Mouse (Mus musculus) kidney, embryonic 16.5 days (tissue): Measurements from ENCODE around the gene Xylt1. TPM values are rescaled to one million over a fixed set of nuclear protein-coding genes. Genes with fewer than 3 reads are reported as not detected.

Experiments
- ATAC-seq: fragments of 200-750 bp; cut with Nextera tagmentation; 2 replicates; pipeline ENCODE4 v1.8.0; 2017; ENCODE audit warnings: moderate TSS enrichment; ENCODE audit not compliant: low FRiP score, low TSS enrichment
- H3K27ac ChIP-seq: fragments of 300-500 bp; sonication (generic); 2 replicates; pipeline ENCODE4 v1.5.1; 2014; ENCODE audit warnings: low read length
- H3K27me3 ChIP-seq: fragments of 300-500 bp; sonication (generic); 2 replicates; pipeline ENCODE4 v1.6.1; 2014; ENCODE audit warnings: low read length, control low read depth, mixed read lengths; ENCODE audit not compliant: insufficient read depth
- H3K36me3 ChIP-seq: fragments of 300-500 bp; sonication (generic); 2 replicates; pipeline ENCODE4 v1.6.1; 2014; ENCODE audit warnings: low read length, control low read depth, mixed read lengths; ENCODE audit not compliant: insufficient read depth
- H3K4me1 ChIP-seq: fragments of 300-500 bp; sonication (generic); 2 replicates; pipeline ENCODE4 v1.6.1; 2014; ENCODE audit warnings: low read length, control low read depth, mixed read lengths; ENCODE audit not compliant: insufficient read depth
- H3K4me2 ChIP-seq: fragments of 300-500 bp; sonication (generic); replicated peaks from 2 replicates; pipeline ENCODE4 v1.6.1; 2014; ENCODE audit warnings: low read depth, low read length
- H3K4me3 ChIP-seq: fragments of 300-500 bp; sonication (generic); 2 replicates; pipeline ENCODE4 v1.5.1; 2014; ENCODE audit warnings: mild to moderate bottlenecking, low read length
- H3K9ac ChIP-seq: fragments of 300-500 bp; sonication (generic); replicated peaks from 2 replicates; pipeline ENCODE4 v1.6.1; 2014; ENCODE audit warnings: low read length
- H3K9me3 ChIP-seq: fragments of 300-500 bp; sonication (generic); 2 replicates; pipeline ENCODE4 v1.6.1; 2016; ENCODE audit warnings: low read length, control low read depth
- WGBS: fragments of 180-500 bp; shearing (Covaris S2); extraction: QIAGEN DNeasy Blood & Tissue Kit; methylation state at CpG from one replicate; pipeline ENCODE4 v1.1.7; 2014; 5-methylcytosine and 5-hydroxymethylcytosine counted together
- polyA plus RNA-seq: library from polyadenylated mRNA; unstranded; fragments of >200 nt; fragmentation: Nextera tagmentation; extraction: Ambion mirVana; gene quantifications from 2 replicates; pipeline ENCODE4 v1.2.1, GENCODE M21; 2015

The Xylt1 gene
- polyA plus RNA-seq, 1 experiment from 2014 or later = 1.6 TPM

DNA sequence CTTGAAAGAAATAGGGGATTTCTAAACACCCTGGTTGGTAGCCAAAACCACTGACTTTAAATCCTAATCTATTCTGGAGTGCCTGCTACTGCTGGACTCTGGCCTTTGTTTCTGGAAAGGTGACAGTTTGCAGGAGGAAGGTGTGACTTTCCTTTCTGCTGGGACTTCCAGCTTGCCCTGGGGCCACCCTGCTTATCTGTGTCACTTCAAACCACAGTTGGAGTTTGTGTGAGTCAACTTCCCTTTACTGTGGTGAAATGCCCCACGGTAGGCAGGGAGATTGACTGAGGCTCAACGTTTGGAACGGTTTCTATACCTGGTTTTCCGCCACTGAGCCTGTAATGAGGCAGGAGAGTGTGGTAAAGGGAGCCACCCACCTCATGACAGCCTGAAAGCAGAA lies 13.2 kb downstream of the Xylt1 start:
- 0 out of 2 replicates have a peak, but pooled peaks cover 4% of the 10 kb centered on the region for H3K9me3 ChIP-seq
- WGBS = 56% methylated on average over 4 of the region's 4 CpGs
- no peak overlapping the region for H3K4me3 ChIP-seq
- no peak for ATAC-seq
- no peak overlapping the region for H3K9ac ChIP-seq
- H3K36me3 ChIP-seq = no peaks in the 10 kb centered on the region
- H3K4me1 ChIP-seq = no peaks in the 10 kb centered on the region
- no peak overlapping the region for H3K4me2 ChIP-seq
- no peaks in the 10 kb centered on the region for H3K27me3 ChIP-seq
- no peak overlapping the region for H3K27ac ChIP-seq

DNA sequence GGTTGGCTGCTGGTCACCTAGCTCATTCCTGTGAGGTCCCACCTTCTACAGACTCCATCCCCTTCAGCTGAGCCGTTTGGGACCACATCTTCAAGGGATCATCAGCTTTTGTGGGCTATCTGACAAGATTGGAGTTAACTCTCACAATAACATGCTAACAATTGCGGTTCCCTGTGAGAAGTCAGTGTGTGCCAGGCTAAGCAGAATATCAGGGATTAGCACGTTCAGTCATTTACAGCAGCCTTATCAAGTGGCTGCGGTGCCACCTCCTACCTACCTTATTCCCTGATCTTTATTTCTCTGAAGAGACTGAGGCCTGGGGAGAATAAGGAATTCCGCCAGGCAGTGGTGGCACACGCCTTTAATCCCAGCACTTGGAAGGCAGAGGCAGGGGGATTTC lies 13.6 kb downstream of the Xylt1 start:
- H3K9ac ChIP-seq = no peak overlapping the region
- H3K9me3 ChIP-seq = 0 out of 2 replicates have a peak, but pooled peaks cover 4% of the 10 kb centered on the region
- no peak overlapping the region for H3K4me2 ChIP-seq
- no peak overlapping the region for H3K4me3 ChIP-seq
- H3K27me3 ChIP-seq = no peaks in the 10 kb centered on the region
- WGBS = 80% methylated on average over 6 of the region's 6 CpGs
- no peaks in the 10 kb centered on the region for H3K36me3 ChIP-seq
- no peak for ATAC-seq
- no peaks in the 10 kb centered on the region for H3K4me1 ChIP-seq
- H3K27ac ChIP-seq = no peak overlapping the region

DNA sequence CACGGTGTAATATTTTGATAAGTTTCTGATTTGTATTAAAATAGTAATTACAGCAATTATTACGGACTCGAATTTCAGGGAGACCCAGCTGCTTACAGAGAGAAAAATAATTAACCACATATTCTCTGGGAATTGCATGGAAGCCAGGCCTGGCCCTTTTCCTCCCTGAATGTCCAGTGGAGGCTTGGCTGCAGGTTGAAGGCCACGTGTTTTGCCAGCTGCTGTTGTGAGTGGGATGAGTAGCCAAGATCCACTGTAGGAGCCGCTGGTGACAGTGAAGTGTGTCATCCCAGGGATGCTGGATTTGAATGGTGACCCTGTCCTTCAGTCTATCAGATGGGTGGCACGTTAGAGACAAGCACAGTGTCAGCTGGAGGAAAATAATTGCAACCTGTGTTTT lies 14.7 kb downstream of the Xylt1 start:
- no peak overlapping the region for H3K27ac ChIP-seq
- H3K4me3 ChIP-seq = no peak overlapping the region
- 0 out of 2 replicates have a peak, but pooled peaks cover 4% of the 10 kb centered on the region for H3K9me3 ChIP-seq
- no peaks in the 10 kb centered on the region for H3K27me3 ChIP-seq
- no peaks in the 10 kb centered on the region for H3K36me3 ChIP-seq
- 62% methylated on average over 6 of the region's 6 CpGs for WGBS
- H3K4me2 ChIP-seq = no peak overlapping the region
- H3K4me1 ChIP-seq = no peaks in the 10 kb centered on the region
- no peak for ATAC-seq
- H3K9ac ChIP-seq = no peak overlapping the region

DNA sequence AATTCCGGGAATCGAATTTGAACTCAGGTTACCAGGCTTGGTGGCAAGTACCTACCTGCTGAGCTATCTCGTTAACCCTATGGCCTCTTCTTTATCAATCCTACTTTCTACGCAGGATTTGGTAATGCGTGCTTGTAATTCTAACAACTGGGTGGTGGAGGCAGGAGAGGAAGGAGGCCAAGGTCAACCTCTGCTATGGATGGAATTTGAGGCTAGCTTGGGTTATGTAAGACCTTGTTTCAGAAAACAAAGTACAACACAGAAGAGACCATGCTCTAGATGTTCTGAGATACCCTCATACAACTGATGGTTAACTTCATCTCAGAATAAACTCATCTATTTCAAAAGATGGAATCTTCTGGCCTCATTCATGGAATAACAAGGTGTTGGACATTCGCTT lies 17.1 kb downstream of the Xylt1 start:
- Histone ChIP-seq H3K4me3 (no peak overlapping the region), H3K27ac (no peak overlapping the region), H3K27me3 (no peaks in the 10 kb centered on the region), H3K36me3 (no peaks in the 10 kb centered on the region), H3K9ac (no peak overlapping the region), H3K4me1 (0 out of 2 replicates have a peak, but pooled peaks cover 5% of the 10 kb centered on the region), H3K4me2 (no peak overlapping the region), H3K9me3 (0 out of 2 replicates have a peak, but pooled peaks cover 4% of the 10 kb centered on the region)
- no peak for ATAC-seq
- 94% methylated on average over 6 of the region's 6 CpGs for WGBS

- 85% methylated on average over 5 of the region's 5 CpGs for WGBS
- Histone ChIP-seq H3K36me3 (no peaks in the 10 kb centered on the region), H3K4me1 (0 out of 2 replicates have a peak, but pooled peaks cover 5% of the 10 kb centered on the region)
These were observed 19.2 kb downstream of the Xylt1 start for GRCm38 (mm10) chr7:117399971-117400370.

DNA sequence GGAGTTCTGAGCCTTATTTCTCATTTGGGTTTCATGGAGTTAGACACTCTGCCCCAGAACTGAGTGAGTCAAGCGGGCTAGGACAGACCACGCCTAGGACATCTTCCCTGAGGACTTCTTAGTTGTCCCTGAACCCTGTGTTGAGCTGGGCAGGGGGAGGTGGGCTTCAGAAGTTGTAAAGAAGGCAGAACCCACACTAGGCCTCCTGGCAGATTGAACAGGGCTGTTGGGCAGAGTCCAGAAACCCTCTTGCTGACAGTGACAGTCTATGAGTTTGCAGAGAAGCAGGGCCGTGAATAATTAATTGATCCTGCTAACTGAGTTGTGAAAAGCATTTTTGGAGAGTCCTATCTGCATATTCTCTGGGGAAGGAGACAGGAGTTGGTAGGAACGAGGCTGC lies 20.8 kb downstream of the Xylt1 start:
- H3K4me3 ChIP-seq = no peak overlapping the region
- H3K27ac ChIP-seq = no peak overlapping the region
- no peak for ATAC-seq
- no peak overlapping the region for H3K4me2 ChIP-seq
- H3K4me1 ChIP-seq = 0 out of 2 replicates have a peak, but pooled peaks cover 5% of the 10 kb centered on the region
- no peaks in the 10 kb centered on the region for H3K27me3 ChIP-seq
- WGBS = 76% methylated on average over 4 of the region's 4 CpGs
- no peak overlapping the region for H3K9ac ChIP-seq
- H3K36me3 ChIP-seq = no peaks in the 10 kb centered on the region
- 0 out of 2 replicates have a peak, but pooled peaks cover 4% of the 10 kb centered on the region for H3K9me3 ChIP-seq

More at GRCm38 (mm10) chr7:117399971-117400370, 19.2 kb downstream of the Xylt1 start:
- no peak for ATAC-seq
- 0 out of 2 replicates have a peak, but pooled peaks cover 4% of the 10 kb centered on the region for H3K9me3 ChIP-seq
- no peaks in the 10 kb centered on the region for H3K27me3 ChIP-seq
- no peak overlapping the region for H3K9ac ChIP-seq
- no peak overlapping the region for H3K4me3 ChIP-seq
- H3K27ac ChIP-seq = no peak overlapping the region
- H3K4me2 ChIP-seq = no peak overlapping the region

DNA sequence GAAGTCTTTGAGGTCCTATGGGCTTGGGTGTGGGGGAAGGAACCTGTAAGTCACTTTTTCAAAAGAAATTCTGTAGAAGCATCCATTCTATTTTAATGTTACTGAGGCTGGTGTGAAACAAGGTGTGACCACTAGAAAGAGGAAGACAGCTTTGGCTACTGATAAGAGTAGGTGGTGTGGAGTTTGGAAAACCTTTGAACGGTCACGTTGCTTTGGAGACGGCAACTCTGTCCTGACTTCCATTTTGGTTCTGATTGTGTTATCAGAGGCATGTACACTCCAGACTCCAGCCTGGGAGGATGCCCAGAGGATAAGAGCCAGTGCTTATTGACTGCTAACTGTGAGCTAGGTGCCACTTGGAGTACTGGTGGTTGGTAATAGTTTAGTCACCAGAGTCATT lies 25.6 kb downstream of the Xylt1 start:
- Histone ChIP-seq H3K27me3 (no peaks in the 10 kb centered on the region), H3K4me2 (no peak overlapping the region), H3K36me3 (0 out of 2 replicates have a peak, but pooled peaks cover 5% of the 10 kb centered on the region), H3K27ac (no peak overlapping the region), H3K9me3 (no peaks in the 10 kb centered on the region), H3K4me1 (0 out of 2 replicates have a peak, but pooled peaks cover 2% of the 10 kb centered on the region), H3K4me3 (no peak overlapping the region), H3K9ac (no peak overlapping the region)
- 89% methylated on average over 3 of the region's 3 CpGs for WGBS
- ATAC-seq = no peak

GRCm38 (mm10) chr7:117409268-117409988 lies 28.6 kb downstream of the Xylt1 start:
- Histone ChIP-seq H3K9me3 (no peaks in the 10 kb centered on the region), H3K27ac (no peak overlapping the region), H3K4me3 (no peak overlapping the region), H3K4me2 (no peak overlapping the region), H3K36me3 (0 out of 2 replicates have a peak, but pooled peaks cover 5% of the 10 kb centered on the region), H3K9ac (no peak overlapping the region), H3K4me1 (no peaks in the 10 kb centered on the region), H3K27me3 (no peaks in the 10 kb centered on the region)
- no peak for ATAC-seq
- 88% methylated on average over 8 of the region's 8 CpGs for WGBS

- Histone ChIP-seq H3K27ac (no peak overlapping the region), H3K4me2 (no peak overlapping the region), H3K27me3 (no peaks in the 10 kb centered on the region), H3K9me3 (no peaks in the 10 kb centered on the region), H3K36me3 (0 out of 2 replicates have a peak, but pooled peaks cover 5% of the 10 kb centered on the region), H3K9ac (no peak overlapping the region), H3K4me3 (no peak overlapping the region), H3K4me1 (no peaks in the 10 kb centered on the region)
- WGBS = 95% methylated on average over 2 of the region's 2 CpGs
- no peak for ATAC-seq
These were observed 31.1 kb downstream of the Xylt1 start for GRCm38 (mm10) chr7:117411874-117412273.

DNA sequence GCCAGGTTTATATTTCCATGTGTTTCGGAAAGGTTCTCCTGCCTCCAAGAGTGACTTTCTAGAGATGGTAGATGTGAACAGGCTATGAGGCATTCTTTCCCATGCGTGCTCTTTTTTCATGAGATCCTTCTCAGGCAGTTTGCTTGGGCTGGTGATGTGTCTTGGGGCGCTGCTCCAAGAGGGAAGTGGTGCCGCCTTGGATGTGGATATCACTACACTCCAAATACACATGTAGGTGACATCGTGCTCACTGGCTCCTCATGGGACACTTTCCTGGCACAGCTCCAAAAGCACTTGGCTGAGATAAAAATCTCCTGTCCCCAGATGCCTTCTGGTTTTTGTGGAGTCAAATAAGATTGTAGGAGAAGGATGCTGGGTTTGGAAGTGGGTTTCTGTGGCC lies 31.6 kb downstream of the Xylt1 start:
- no peaks in the 10 kb centered on the region for H3K4me1 ChIP-seq
- no peak overlapping the region for H3K4me2 ChIP-seq
- H3K36me3 ChIP-seq = 0 out of 2 replicates have a peak, but pooled peaks cover 5% of the 10 kb centered on the region
- no peak overlapping the region for H3K27ac ChIP-seq
- H3K9ac ChIP-seq = no peak overlapping the region
- WGBS = 75% methylated on average over 5 of the region's 5 CpGs
- H3K9me3 ChIP-seq = no peaks in the 10 kb centered on the region
- no peak overlapping the region for H3K4me3 ChIP-seq
- H3K27me3 ChIP-seq = no peaks in the 10 kb centered on the region
- ATAC-seq = no peak
